Mouse (Mus musculus) cerebellum, adult 2 months (tissue): Measurements from ENCODE around the gene Birc5. TPM values are rescaled to one million over a fixed set of nuclear protein-coding genes. Genes with fewer than 3 reads are reported as not detected.

Source experiments
- DNase-seq, 2 experiments: peaks; one replicate each; pipeline ENCODE4 v3.0.0; 2021
- H3K27ac ChIP-seq: fragments of 200-500 bp; 2 replicates; pipeline ENCODE4 v1.5.1; 2012; ENCODE audit warnings: low read length, control low read depth, inconsistent platforms; ENCODE audit not compliant: insufficient read depth
- H3K27me3 ChIP-seq: fragments of 200-500 bp; 2 replicates; pipeline ENCODE4 v1.6.1; 2012; ENCODE audit warnings: inconsistent platforms, mild to moderate bottlenecking, low read length, moderate library complexity; ENCODE audit not compliant: control insufficient read depth, insufficient read depth
- H3K4me1 ChIP-seq: fragments of 200-500 bp; 2 replicates; pipeline ENCODE4 v1.6.1; 2011; ENCODE audit warnings: low read length; ENCODE audit not compliant: control insufficient read depth, insufficient read depth
- H3K4me3 ChIP-seq: fragments of 200-500 bp; replicated peaks from 2 replicates; pipeline ENCODE3; 2011; ENCODE audit warnings: mild to moderate bottlenecking, low read depth, low read length, control low read depth; ENCODE audit not compliant: insufficient read depth
- CTCF ChIP-seq: fragments of 200-500 bp; IDR thresholded peaks from 2 replicates; pipeline ENCODE4 v1.5.1; 2011; ENCODE audit warnings: low read depth, mild to moderate bottlenecking, control low read depth, low read length, moderate library complexity, borderline replicate concordance; ENCODE audit not compliant: insufficient read depth
- POLR2A ChIP-seq: fragments of 200-500 bp; IDR thresholded peaks from 2 replicates; pipeline ENCODE4 v1.6.1; 2011; ENCODE audit warnings: low read length, control low read depth, borderline replicate concordance; ENCODE audit not compliant: insufficient read depth
- WGBS: fragments of 180-500 bp; shearing (Covaris S2); methylation state at CpG from one replicate; pipeline ENCODE4 v1.1.7; 2018; 5-methylcytosine and 5-hydroxymethylcytosine counted together
- polyA plus RNA-seq: library from polyadenylated mRNA; depleted of rRNA; stranded (reverse); fragments of >200 nt; gene quantifications from 2 replicates; pipeline ENCODE4 v1.2.3, GENCODE M21; 2012; rRNA removed

Gene Birc5
- polyA plus RNA-seq: 0.86 and 1.2 TPM in 2 replicates

GRCm38 (mm10) chr11:117848985-117849671 is at the start of gene Birc5:
Gene Birc5 (plus strand): TSS chr11:117849251.
- Histone ChIP-seq H3K27ac (peak within 1 kb of the TSS; percentile 84), H3K4me1 (no peaks in the 10 kb centered on the region), H3K4me3 (peak within 1 kb of the TSS; percentile 95), H3K27me3 (no peaks in the 10 kb centered on the region)
- DNase-seq: peak; percentile 95
- under 1% methylated on average over 50 of the region's 51 CpGs for WGBS
- no peak for TF ChIP-seq CTCF
- peak; percentile 88 for TF ChIP-seq POLR2A

GRCm38 (mm10) chr11:117800038-117800437 is 49.0 kb upstream of the Birc5 start:
- H3K27me3 ChIP-seq: no peaks in the 10 kb centered on the region; the same call in 1 of the 2 replicates
- 87% methylated on average over 7 of the region's 7 CpGs for WGBS
- TF ChIP-seq CTCF: no peak
- TF ChIP-seq POLR2A: no peak
- H3K4me3 ChIP-seq: no peak overlapping the region
- H3K4me1 ChIP-seq: no peaks in the 10 kb centered on the region
- no peak for DNase-seq
- no peak overlapping the region for H3K27ac ChIP-seq

- H3K27ac ChIP-seq: no peak overlapping the region
- H3K4me3 ChIP-seq: no peak overlapping the region
- WGBS: 78% methylated on average over 7 of the region's 7 CpGs
- H3K4me1 ChIP-seq: no peaks in the 10 kb centered on the region
- DNase-seq: no peak
- no peak for TF ChIP-seq POLR2A
- TF ChIP-seq CTCF: no peak
- H3K27me3 ChIP-seq: no peaks in the 10 kb centered on the region; the same call in 1 of the 2 replicates
Measured at GRCm38 (mm10) chr11:117801650-117802049, 47.4 kb upstream of the Birc5 start.

GRCm38 (mm10) chr11:117803166-117803688 is 45.8 kb upstream of the Birc5 start:
- no peak for TF ChIP-seq CTCF
- TF ChIP-seq POLR2A: no peak
- Histone ChIP-seq H3K4me3 (no peak overlapping the region), H3K27me3 (no peaks in the 10 kb centered on the region), H3K4me1 (no peaks in the 10 kb centered on the region), H3K27ac (no peak overlapping the region)
- 83% methylated on average over 3 of the region's 3 CpGs for WGBS
- no peak for DNase-seq

- Histone ChIP-seq H3K4me3 (no peak overlapping the region), H3K4me1 (peaks cover 6% of the 10 kb centered on the region; the same call in 1 of the 2 replicates), H3K27ac (no peak overlapping the region), H3K27me3 (no peaks in the 10 kb centered on the region; the same call in 1 of the 2 replicates)
- TF ChIP-seq CTCF: no peak
- no peak for TF ChIP-seq POLR2A
- WGBS: 94% methylated on average over 6 of the region's 6 CpGs
- no peak for DNase-seq
Measured at GRCm38 (mm10) chr11:117806781-117807180, 42.3 kb upstream of the Birc5 start.

- DNase-seq: peak in 1 of 2 experiments; percentile 34
- H3K27me3 ChIP-seq: no peaks in the 10 kb centered on the region; the same call in 1 of the 2 replicates
- H3K27ac ChIP-seq: no peak within 1 kb of the TSS
Measured at GRCm38 (mm10) chr11:117809407-117810311, 39.4 kb upstream of the Birc5 start, which contains the start of the genes Gm20708 and Syngr2. Gene Gm20708 (plus strand): TSS chr11:117809668. Gene Syngr2 (plus strand): TSS chr11:117809668.

GRCm38 (mm10) chr11:117810401-117811046 is 38.5 kb upstream of the Birc5 start:
- Histone ChIP-seq H3K4me1 (peaks cover 8% of the 10 kb centered on the region), H3K27ac (no peak overlapping the region), H3K27me3 (no peaks in the 10 kb centered on the region; the same call in 1 of the 2 replicates), H3K4me3 (peak overlapping the region; percentile 52)
- peak; percentile 42 to 47 for DNase-seq
- WGBS: 1% methylated on average over 21 of the region's 21 CpGs
- no peak for TF ChIP-seq POLR2A
- peak; percentile 31; the same call in 1 of the 2 replicates for TF ChIP-seq CTCF

More at GRCm38 (mm10) chr11:117809407-117810311, 39.4 kb upstream of the Birc5 start, which contains the start of the genes Gm20708 and Syngr2:
- under 1% methylated on average over 68 of the region's 75 CpGs for WGBS
- Histone ChIP-seq H3K4me1 (peaks cover 8% of the 10 kb centered on the region), H3K4me3 (peak within 1 kb of the TSS; percentile 52)
- no peak for TF ChIP-seq POLR2A
- TF ChIP-seq CTCF: no peak
